Mouse (Mus musculus) spleen, postnatal 4 days (tissue): ENCODE results near the gene Nkx2-5.
A peak's percentile ranks its signal among the peaks of the same experiment; 100 is the strongest.

Experiments
- DNase-seq, 2 experiments: peaks; one replicate each; pipeline ENCODE4 v3.0.0; 2022; ENCODE audit warnings: low spot score in 2 of 2

The Nkx2-5 gene

DNA sequence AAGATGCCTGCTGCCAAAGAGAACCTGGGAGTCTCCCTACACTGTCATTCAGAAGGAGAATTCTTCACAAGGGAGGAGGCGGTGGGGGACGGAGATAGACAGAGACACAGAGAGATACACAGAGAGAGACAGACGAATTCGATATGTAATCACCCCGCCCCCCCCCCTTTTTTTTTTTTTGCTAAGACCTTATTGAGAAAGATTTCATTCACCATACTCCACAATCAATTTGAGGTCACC is at the start of gene Nkx2-5:
Gene Nkx2-5, minus strand, starts transcription at position 101 of the 240 bp plus-strand sequence.
- no peak for DNase-seq

DNA sequence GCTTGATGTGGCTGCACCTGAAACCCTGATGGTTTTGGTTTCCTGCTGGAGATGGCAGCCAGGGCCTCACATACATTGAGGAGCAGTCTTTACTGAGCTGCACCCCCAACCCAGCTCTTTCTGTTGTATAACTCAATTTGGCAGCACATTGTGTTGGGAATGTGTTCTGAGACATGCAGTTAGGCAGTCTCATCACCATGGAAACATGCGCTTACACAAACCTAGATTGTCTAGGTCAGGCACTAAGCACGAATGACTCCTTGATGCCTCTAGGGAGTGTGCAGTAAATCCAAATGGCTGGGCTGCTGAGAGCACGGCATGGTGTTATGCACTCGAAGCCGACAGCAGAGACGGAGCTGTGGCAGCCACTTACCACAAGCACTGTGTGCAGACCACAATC is 49.5 kb upstream of the Nkx2-5 start:
- DNase-seq = no peak

DNA sequence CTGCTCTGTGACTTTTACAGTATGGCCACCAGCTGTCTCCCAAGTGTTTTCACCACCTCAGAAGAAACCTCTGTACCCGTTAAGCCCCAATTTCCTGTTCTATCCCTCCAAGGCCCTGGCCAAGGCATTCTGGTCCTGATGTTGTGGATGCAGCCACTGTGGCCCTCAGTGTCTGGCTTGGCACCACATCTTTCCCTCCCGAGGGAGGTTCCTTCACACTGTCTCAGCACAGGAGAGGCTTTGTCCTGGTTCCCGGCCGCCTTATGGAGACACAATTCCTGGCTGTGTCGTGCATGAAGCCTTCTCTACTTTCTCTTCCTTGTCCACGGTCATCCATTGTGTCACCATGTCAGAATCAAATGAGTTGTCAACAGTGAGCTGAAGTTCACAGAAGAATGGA is 48.7 kb upstream of the Nkx2-5 start:
- no peak for DNase-seq

DNA sequence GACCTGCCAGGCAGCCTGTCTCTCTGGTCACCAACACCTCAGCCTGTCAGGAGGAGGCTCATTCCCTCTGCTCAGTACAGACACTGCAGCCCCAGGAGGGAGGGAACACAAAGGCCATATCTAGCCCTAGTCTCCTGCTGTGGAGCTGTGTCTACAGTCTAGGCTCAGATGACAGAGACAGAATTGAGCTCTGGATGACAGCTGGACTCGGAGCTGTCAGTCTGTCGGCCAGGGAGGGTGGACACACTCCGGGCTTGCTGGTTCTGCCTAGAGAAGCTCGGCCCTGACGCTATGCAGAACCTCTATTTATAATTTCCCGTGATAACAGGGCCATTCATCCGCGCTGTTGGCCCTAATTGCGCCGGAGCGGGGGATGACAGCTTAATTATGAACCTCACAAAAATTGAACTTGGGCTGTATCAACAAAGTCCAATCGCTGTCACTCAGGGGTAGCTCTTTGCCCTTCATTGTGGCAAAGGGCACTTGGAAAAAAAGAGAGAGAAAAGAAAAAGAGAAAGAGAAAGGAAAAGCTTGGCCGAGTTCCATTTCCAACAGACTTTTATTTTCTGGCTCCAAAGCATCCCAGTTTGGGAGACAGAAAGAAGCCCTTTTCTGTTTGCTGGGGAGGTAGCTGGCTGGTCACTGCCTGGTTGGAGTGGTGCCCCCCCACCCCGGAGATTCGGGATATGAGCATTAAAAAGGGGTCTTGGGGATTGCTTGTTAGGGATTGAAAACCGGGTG is 48.0 kb upstream of the Nkx2-5 start:
- DNase-seq = no peak

DNA sequence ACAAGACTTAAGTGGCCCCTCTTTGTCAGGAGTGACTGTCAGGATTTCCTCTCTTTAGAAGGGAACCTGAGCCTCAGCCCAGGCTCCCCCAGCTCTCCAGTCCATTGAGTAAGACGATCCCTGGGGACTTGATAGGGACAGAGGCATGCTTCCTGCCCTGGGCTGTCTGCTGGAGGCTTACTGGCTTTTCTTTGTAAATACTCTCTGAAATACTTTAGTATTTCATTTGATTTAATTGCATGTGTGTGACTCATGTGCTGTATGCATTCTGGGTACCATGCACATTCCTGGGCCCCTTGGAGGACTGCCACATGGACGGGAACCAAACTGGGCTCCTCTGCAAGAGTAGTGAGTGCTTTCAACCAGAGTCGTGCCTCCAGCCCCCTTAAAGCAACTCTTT is 43.1 kb upstream of the Nkx2-5 start:
- no peak for DNase-seq

DNA sequence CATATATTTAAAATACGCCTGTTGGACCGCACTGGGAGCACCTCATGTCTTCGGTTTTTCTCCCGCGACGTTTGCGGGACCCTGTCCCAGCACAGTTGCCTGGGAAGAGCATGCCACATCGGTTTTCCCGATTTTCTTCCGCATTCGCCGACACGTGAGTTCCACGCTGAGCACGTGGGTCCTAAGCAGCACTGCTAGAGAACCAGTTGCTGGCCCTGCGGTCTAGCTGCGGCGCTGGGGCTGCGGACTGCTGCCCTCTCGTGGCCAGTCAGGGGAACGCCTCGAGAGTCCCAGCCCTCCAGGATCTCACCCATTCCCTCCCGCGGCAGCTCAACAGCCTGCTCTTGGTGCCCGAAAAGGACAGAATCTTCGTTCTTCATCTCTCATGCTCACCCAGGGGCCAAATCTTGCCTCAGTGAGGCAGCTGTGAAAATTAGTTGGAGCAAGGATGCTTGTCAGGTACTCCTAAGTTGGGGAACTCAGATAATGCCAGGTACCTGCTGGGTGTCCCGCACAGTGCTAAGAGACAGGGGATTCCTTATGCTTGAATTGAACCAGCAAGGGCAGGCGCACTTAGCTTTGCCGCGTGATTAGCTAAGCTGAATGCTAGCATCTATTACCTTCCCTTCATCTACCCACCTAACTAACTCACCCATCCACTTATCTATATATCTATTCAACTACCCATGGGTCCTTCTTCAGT is 41.4 kb upstream of the Nkx2-5 start:
- peak; percentile 81 to 94 for DNase-seq

DNA sequence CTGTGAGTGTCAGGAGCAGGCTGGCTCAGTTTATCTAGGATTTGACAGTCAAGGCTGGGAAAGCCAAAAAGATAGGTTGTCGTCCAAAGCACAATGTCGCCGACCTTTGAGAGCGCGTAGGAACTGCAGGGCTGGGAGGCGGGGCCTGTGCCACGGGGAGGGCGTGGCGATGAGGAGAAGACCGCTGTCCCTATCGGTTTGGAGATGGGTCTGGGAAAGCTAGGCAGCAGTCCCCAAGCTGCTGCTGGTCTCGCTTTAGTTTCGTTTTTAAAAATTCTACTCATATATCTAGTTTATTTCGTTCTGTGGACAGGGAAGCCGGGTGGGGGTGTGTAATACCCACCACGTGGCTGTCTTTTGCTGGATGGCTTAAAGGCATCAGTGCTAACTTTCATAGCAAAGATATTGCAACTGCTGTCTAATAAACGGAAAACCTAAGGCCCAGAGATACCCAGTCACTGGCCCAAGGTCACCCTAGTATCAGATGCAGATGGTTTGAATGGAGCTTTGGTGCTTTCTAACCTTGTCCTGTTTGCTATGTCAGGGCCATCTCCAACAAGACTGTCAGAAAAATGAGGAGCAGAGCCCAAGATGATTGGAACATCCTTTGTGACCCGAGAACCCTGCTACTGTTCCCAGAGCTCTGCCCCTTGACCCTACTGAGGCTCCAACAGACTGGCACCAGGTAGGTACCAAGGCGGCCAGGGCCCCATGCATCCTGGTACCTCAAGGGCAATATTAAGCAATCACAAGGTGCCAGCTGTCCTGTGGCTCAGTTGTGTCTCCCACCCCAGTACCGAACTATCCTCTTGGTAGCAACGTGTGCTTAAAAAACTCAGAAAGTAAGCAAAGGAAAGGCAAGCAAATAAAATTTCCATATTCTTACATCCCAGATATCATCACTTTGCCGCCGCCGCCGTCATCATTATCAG is 40.5 kb upstream of the Nkx2-5 start:
- DNase-seq = peak; percentile 86 to 92

DNA sequence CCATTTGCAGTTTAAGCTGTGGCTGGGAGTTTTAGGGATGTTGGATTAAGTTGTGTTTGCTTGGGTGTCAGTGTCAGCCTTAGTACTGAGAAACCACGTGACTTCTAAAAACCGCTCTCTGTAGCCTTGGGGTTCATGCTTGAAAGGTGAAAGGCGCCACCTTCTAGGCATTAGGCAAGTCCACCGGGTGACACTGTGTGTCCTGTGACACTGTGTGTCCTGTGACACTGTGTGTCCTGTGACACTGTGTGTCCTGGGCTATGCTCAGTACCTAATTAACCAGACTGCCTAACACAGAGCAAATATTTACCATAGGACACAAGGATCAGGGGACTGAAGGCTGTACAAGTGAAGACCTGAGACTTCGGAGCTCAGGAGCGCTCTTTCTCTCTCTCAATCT is 38.8 kb upstream of the Nkx2-5 start:
- DNase-seq = no peak

DNA sequence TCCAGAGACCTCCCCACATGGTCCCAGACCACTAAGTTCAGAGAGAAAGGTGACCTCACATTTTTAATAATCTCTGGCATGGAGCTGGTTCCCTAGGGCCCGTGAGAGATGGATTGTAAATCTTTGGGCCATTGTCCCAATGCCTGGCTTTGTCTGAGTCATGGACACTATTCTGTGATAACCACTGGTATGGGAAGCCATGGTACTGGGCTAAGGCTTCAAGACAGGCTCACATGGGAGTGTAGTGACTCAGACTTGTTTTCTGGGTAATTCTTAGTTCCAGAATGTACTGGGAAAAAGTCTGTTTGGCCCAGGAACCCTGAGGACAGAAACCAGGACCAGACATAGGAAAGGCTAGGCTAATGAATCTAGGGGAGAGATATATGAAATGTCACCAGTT is 37.9 kb upstream of the Nkx2-5 start:
- no peak for DNase-seq

DNA sequence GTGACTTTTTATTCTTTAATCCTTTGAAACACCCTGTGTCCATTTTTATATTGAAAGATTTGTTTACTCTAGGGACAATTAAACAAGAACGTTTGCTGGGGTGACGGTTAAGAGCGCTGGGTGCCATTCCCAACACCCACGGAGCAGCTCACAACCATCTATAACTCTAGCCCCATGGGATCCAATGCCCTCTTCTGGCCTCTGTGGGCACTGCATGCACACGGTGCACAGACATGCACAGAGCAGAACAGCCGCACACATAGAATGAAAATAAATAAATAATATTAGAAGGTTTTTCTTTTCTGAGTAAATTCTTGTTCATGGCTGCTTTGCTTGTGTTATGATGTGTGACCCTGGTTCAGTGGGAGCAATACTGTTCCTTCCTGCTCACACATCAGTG is 34.4 kb upstream of the Nkx2-5 start:
- DNase-seq = no peak

DNA sequence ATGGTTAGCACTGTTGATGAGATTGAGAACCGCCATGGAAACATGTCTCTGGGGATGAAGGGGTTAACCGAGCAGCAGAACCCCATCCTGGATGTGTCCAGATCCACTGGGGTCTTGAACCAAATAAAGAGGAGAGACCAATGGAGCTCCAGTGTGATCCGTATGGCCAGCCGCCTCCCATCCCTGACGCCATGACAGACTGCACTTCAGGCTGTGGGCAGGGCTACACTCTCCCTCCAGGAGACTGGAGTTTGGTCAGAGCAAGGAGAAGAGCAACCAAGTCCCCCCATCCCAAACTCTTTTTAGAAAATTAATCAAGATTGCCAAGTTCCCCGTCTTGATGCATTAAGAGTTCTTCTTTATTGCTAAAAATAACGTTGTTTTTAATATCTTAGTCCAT is 33.1 kb upstream of the Nkx2-5 start:
- DNase-seq = no peak

DNA sequence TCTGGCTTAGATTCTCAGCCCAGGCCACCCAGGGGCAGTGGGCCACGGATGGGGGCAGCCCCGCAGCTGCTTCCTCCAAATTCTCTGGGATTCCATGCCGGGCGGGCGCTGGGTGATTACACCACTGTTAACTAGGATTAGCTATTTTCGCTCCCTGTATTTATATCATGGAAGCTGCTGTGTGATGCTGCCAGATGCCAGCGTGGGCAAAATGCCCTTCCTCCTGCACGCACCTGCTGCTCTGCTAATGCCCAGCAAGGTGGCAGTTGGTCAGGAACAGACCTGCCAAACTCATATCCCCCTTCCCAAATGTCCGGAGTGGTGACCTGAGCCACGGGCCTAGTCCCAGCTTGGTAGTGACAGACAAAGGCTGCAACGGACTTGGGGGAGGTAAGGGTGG is 29.7 kb upstream of the Nkx2-5 start:
- DNase-seq = no peak

DNA sequence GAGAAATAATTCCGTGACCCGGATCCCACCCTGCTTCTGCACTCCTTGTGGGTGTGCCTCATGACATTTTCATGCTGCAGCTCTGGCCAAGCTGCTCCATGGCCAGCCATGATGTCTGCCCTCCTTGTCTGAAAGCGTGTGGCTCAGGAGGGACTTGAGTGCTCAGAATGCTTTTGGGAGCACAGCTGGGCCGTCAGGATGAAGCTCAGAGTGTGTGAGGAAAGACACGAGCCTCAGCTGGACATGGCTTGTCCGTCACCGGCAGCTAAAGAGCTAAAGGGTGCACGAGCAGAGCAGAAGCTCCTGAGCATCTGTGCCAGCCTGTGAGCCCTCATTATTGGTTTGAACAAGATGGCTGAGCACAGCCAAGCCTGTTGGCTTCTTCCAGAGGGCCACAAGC is 28.7 kb upstream of the Nkx2-5 start:
- no peak for DNase-seq

DNA sequence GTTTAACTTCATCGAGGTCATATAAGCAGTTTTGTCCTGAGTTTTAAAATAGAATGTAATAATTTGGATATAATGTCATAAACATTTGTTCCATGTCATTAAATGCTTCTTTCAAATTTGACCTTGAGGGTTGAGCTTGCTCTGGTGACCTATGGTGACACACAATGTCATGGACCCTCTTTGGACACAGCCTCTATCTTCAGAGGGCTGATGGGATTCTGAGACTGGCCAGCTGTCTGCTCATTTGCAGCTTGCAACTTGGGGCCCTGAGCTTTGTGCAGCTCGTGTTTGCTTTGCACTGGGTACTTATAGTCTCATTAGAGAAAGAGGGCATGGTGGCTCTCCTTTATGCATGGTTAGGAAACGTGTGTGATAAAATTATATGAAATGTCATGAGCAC is 28.1 kb upstream of the Nkx2-5 start:
- DNase-seq = no peak

DNA sequence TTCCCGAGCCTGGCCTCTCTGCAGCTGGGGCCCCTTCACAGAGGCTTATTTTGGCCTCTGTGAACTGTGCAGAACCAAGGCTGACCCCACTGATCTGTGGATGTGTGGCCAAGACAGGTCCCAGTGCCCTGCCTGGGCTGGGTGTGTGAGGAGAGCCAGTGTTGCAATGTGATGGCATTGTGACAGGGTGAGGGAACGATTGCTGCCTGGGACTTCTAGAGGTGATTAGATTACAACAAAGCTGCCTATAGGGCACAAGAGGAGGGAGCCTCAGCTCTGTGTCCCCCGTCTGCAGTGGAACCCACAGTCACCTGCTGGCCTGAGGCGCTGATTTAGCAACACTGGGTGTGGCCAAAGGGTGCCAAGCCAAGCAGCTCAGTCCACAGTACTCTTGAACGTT is 23.9 kb upstream of the Nkx2-5 start:
- DNase-seq = no peak

DNA sequence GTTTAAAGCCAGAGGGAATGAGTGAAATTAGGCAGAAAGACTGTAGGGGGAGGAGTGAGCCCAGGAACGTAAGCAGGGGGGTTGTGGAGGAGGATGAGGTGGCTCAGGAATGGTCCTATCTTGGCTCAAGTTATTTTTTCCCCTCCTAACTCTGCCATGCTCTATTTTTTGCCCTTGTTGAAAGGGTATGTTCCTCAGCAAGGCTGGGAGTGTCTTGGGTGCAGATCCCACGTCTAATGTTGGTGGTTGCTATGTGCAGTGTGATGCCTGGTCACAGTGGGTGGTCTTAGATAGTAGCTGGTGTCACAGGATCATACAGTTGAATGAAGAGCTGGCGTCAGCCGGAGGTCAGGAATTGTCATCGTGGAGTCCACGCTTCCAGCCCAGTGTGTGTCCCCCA is 20.3 kb upstream of the Nkx2-5 start:
- no peak for DNase-seq

DNA sequence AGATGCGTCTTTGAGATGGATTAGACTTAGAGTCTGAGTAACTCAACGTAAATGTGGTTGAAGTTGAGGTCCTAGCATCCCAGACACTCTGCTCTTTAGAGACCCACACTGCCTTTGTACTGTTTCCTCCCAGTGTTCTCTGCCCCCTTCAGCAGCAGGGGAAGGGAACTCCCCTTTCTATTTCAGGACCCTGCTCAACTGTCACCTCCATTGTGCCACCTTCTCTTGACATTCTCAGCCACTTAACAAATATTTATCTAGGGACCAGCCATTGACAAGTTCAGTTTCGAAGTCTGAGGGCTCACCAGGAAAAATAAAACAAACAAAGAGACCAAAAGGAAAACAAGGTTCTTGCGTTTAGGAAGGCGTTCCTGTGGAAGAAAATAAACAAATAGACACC is 19.5 kb upstream of the Nkx2-5 start:
- DNase-seq = no peak

DNA sequence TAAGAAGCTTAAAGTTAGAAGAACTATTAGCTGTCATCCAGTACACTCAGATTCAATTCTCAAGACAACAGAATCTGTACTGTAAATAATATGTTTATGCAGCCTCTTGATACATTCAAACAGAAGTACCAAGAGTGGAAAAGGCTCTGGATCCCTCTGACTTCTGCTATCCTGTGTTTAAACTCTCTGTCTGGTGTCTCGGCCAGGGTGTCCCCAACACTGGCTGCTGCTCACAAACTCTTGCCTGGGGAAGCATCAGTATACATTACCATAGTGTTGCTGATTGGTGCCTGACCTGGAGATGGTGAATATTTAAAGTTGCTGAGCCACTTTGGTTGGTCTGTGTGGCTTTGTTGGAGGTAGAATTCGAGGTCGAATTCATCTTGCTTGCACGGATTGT is 17.0 kb upstream of the Nkx2-5 start:
- no peak for DNase-seq

DNA sequence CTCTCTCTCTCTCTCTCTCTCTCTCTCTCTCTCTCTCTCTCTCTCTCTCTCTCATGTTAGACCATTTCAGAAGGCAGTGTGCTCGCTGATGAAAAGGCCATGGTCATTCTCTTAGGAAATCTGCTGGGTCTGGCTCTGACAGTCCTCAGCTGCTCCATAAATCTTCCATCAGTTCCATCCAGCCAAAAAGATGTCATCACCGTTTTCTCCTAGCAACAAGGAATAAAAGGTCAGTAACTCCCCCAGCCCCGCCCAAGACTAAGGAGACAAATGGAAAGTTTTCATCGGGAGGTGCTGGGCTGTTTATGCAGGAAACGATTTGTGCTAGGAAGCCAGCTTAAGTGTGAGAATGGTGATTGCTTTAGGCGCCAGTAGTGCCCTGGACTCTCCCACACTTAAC is 16.6 kb upstream of the Nkx2-5 start:
- DNase-seq = no peak

DNA sequence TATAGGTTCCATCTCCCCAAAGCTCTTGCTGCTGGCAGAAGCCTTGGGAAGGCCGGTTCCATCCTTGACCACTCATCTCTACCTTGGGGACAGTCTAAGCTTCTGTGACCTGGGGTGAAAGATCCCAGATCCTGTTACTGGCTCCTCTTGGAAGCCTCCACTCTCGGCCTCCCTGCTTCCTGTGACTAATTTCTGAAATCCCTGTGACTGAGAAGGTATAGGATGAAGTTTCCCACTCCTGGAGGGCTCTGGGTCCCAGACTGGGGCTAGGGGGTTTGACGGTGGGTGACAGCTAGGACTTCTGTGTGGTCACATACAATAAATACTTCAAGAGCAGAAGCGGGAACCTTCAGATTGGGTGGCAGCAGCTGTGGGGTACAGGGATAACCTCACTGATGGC is 16.1 kb upstream of the Nkx2-5 start:
- no peak for DNase-seq

DNA sequence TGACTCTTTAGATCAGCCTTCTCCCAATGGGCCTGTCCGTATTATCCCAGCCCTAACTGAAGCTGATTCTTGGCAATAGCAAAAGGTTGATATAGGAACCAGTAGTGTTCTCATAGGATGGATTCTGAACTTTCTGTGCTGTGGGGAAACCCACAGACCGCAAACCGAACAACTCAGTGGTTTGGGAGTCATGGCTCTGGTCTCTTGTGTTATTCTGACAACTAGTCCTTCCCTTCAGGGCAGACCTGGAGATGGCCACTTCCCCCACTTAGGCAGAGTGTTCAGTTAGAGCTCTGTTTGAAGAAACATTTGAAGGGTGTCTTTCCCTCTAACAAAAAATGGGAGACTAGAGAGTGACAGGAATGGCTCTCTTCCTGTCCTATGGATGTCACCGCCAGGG is 7.5 kb upstream of the Nkx2-5 start:
- no peak for DNase-seq

DNA sequence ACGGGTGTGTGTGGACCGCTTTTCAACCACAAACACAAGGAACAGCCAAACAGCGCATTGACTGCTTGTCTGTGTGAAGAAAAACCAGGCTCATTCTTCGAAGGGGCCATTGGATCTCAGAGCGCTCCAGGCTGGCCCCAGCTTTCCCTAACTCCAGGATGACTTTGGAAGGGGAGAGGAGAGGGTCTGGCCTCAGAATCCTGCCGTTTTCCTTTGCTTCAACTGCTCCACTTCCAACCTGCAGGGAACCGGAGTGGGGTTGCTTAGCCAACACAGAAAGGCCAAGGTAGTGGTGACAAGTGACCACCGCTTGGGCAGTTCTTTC is 6.3 kb upstream of the Nkx2-5 start:
- no peak for DNase-seq
